Mouse (Mus musculus) brain, adult 10 weeks (tissue): ENCODE data around the gene Glmp. TPM values are rescaled to one million over a fixed set of nuclear protein-coding genes. Genes with fewer than 3 reads are reported as not detected.

Experiments
- polyA plus RNA-seq: library from polyadenylated mRNA; stranded (reverse); fragments of 350-450 nt; fragmentation: Illumina TruSeq; extraction: RNeasy Lipid Tissue Mini Kit (QIAGEN cat#74804); gene quantifications from one replicate; pipeline ENCODE4 v1.2.3, GENCODE M21; 2015; ENCODE audit warnings: low read depth, low replicate concordance

Glmp gene
- polyA plus RNA-seq, result 103 TPM

GRCm38 (mm10) chr3:88324951-88325405 is at the start of gene Glmp:
TSS of gene Glmp (plus strand) at chr3:88325023.

GRCm38 (mm10) chr3:88287110-88287509 is 37.7 kb upstream of the Glmp start, which contains the start of gene Gm38392:
TSS of gene Gm38392 (minus strand) at chr3:88287210.

GRCm38 (mm10) chr3:88296561-88297318 is 28.1 kb upstream of the Glmp start, which contains the start of the genes Tsacc and Cct3:
TSS of gene Tsacc (minus strand) at chr3:88296999.
TSS of gene Cct3 (plus strand) at chr3:88297116.

GRCm38 (mm10) chr3:88336058-88337013 is 11.5 kb downstream of the Glmp start, which contains the start of the genes Tmem79 and Smg5:
TSS of gene Tmem79 (minus strand) at chr3:88336148.
TSS of gene Smg5 (plus strand) at chr3:88336260.

GRCm38 (mm10) chr3:88364337-88364736 is 39.5 kb downstream of the Glmp start, which contains the start of gene Paqr6:
TSS of gene Paqr6 (plus strand) at chr3:88364584.

GRCm38 (mm10) chr3:88372643-88373042 is 47.8 kb downstream of the Glmp start, which contains the start of gene Bglap3:
TSS of gene Bglap3 (minus strand) at chr3:88372743.

GRCm38 (mm10) chr3:88378599-88378998 is 53.8 kb downstream of the Glmp start, which contains the start of gene Bglap2:
TSS of gene Bglap2 (minus strand) at chr3:88378699.

Other genes with a start within 250 kb of the Glmp start
- not detected for gene Ttc24, start 246.7 kb upstream of the Glmp start, polyA plus RNA-seq
- 0.25 TPM for gene Iqgap3, start 243.1 kb upstream of the Glmp start, polyA plus RNA-seq
- 113 TPM for gene Mef2d, start 182.7 kb upstream of the Glmp start, polyA plus RNA-seq
- not detected for gene Rhbg, start 70.3 kb upstream of the Glmp start, polyA plus RNA-seq
- gene Gm38392, start 37.8 kb upstream of the Glmp start, polyA plus RNA-seq, result not detected
- gene Tsacc, start 28.0 kb upstream of the Glmp start, polyA plus RNA-seq, result 5.0 TPM
- gene Cct3, start 27.9 kb upstream of the Glmp start, polyA plus RNA-seq, result 201 TPM
- gene Tmem79, start 11.1 kb downstream of the Glmp start, polyA plus RNA-seq, result 0.67 TPM
- 60.0 TPM for gene Smg5, start 11.2 kb downstream of the Glmp start, polyA plus RNA-seq
- gene Paqr6, start 39.6 kb downstream of the Glmp start, polyA plus RNA-seq, result 14.8 TPM
- gene Bglap3, start 47.7 kb downstream of the Glmp start, polyA plus RNA-seq, result 0.67 TPM
- not detected for gene Bglap2, start 53.7 kb downstream of the Glmp start, polyA plus RNA-seq
- gene Bglap, start 59.4 kb downstream of the Glmp start, polyA plus RNA-seq, result not detected
- 10.5 TPM for gene Pmf1, start 85.3 kb downstream of the Glmp start, polyA plus RNA-seq
- gene Slc25a44, start 100.1 kb downstream of the Glmp start, polyA plus RNA-seq, result 56.1 TPM
- 41.2 TPM for gene Sema4a, start 136.2 kb downstream of the Glmp start, polyA plus RNA-seq
- gene Lmna, start 184.9 kb downstream of the Glmp start, polyA plus RNA-seq, result 42.8 TPM
- gene Mex3a, start 207.4 kb downstream of the Glmp start, polyA plus RNA-seq, result 1.5 TPM
- gene Rab25, start 223.3 kb downstream of the Glmp start, polyA plus RNA-seq, result not detected
- 129 TPM for gene Lamtor2, start 228.1 kb downstream of the Glmp start, polyA plus RNA-seq
- 104 TPM for gene Ubqln4, start 228.7 kb downstream of the Glmp start, polyA plus RNA-seq